Mouse (Mus musculus) cerebellum, postnatal 36 days (tissue): ENCODE results near the gene Ggact.

Experiments used
- DNase-seq, 2 experiments: peaks; one replicate each; pipeline ENCODE4 v3.0.0; 2021 to 2022; ENCODE audit warnings: mixed read lengths in 2 of 2

Ggact gene

GRCm38 (mm10) chr14:122898550-122898949 lies 15.0 kb downstream of the Ggact start:
- no peak for DNase-seq

DNA sequence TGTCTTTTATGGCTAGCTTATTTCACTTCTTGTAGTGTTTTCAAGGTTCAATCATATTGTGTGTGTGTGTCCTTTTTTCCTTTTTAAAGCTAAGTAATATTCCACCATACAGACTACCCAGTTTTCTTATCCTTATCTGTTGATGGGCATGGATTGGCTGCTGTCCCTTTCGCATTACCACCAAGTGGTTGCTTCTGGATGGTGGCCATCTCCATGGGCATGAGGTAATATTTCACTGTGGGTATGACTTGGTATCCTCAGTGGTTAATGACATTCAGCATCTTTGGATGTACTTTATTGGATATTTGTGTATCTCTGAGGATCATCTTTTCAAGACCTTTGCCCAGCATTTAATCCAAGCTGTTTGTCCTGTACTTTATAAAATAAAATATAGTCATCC lies 17.5 kb downstream of the Ggact start:
- DNase-seq = no peak

DNA sequence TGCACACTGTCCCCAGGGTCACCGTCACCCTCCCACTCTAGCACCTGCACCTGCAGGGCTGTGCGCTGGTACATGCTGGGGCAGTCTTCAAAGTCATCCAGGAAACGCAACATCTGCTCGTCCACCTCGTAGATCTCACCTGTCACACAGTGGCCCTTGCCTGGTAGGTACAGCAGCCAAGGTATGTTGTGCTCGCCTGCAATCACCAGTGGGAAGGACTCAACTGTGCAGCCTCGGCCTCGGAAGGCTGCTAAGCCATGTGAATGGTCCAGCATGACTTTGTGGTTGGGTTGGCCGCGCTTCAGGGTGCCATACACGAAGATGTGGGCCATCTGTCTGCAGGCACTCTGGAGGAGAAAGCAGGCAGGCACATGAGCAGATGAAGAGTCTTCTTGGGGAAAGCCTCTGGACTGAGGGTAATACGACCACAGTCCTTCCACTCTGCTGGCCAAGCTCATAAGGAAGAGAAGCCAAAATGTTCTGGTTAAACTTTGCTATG lies 22.0 kb downstream of the Ggact start:
- DNase-seq = no peak

GRCm38 (mm10) chr14:122888480-122888872 lies 25.1 kb downstream of the Ggact start:
- DNase-seq = peak in 1 of 2 experiments; percentile 32

- DNase-seq = no peak
Measured at GRCm38 (mm10) chr14:122887702-122888479, 25.7 kb downstream of the Ggact start.

- no peak for DNase-seq
Measured at GRCm38 (mm10) chr14:122887278-122887677, 26.3 kb downstream of the Ggact start.

GRCm38 (mm10) chr14:122885893-122886292 lies 27.7 kb downstream of the Ggact start:
- DNase-seq = peak; percentile 95 to 96

GRCm38 (mm10) chr14:122883821-122884584 lies 29.6 kb downstream of the Ggact start:
- DNase-seq = peak in 1 of 2 experiments; percentile 41

DNA sequence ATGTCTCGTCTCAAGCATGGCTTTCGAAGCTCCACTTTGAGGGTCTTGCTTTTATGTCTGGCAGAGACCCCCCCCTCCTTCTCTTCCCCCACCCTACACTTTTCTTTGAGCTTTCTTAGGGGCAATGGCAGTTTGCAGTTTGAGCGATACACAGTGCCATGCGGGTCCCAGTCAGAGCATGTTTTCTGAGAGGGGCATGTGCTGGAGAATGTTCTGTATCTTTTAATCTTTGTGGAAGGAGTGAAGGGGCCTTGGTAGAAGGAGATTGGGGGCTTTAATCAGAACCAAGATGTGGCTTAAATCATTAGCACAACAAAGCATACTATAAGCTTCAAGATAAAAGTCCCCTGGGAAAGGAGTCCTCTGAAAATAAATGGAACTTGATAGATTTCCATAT lies 30.1 kb downstream of the Ggact start:
- DNase-seq = no peak

GRCm38 (mm10) chr14:122882795-122883409 lies 30.7 kb downstream of the Ggact start:
- peak in 1 of 2 experiments; percentile 30 for DNase-seq

- no peak for DNase-seq
Measured at GRCm38 (mm10) chr14:122882201-122882639, 31.3 kb downstream of the Ggact start.

GRCm38 (mm10) chr14:122881699-122882098 lies 31.9 kb downstream of the Ggact start:
- peak in 1 of 2 experiments; percentile 16 for DNase-seq

DNA sequence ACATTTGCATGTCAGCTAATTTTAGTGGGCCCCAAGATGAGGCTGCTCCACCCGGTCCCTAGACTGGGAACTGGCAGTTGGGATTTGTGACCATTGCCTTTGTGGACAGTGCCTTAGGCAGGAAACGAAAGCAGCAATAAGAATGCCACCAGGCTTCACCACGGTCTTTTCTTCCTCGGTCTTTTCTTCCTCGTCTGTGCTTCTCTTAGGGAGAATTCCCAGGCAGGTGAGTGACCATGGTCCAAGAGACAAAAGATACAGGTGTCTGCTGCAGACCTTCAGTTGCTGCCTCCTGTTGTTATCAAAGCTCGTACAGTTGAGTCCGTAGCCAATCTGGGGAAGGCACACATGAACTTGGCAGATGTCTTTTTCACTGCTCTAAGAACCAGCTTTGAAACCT lies 33.3 kb downstream of the Ggact start:
- DNase-seq = peak in 1 of 2 experiments; percentile 48

DNA sequence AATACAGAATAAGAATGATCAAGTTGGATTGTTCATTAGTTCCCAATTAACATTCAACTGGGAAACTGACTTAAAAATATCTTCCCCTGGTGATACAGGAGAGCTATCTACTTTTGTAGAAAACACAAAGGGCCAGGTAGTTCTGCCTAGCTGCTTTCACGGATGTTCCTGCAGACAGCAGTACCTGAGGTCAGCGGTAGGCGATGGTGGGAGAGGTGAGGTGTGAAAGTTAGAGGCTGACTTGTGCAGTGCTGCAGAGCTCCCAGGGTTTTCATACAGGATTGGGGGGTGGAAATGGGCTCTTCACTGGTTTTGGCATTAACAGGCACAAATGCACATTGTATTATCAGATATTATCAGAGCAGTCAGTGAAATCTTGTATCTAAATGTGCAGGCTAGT lies 35.8 kb downstream of the Ggact start:
- DNase-seq = peak in 1 of 2 experiments; percentile 42

- DNase-seq = peak in 1 of 2 experiments; percentile 51
Measured at GRCm38 (mm10) chr14:122876723-122877122, 36.8 kb downstream of the Ggact start.

DNA sequence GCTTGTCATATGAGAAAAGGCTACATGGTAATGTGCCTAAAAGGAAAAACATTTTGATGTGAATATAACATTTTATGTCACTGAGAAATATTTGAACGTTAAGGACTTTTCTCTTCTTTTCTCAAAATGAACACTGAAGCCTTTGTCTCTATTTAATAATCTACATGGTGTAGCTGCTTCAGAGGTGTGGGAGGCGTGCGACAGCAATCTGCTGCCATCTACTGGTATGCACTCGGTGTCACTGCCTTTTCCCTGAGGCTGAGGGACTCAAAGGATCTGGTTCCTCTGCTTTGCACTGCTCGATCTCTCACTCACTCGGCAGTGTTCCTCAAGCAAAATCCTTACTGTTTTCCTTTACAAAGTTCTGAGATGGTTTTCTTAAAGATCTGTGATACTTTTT lies 37.4 kb downstream of the Ggact start:
- peak; percentile 88 to 90 for DNase-seq

DNA sequence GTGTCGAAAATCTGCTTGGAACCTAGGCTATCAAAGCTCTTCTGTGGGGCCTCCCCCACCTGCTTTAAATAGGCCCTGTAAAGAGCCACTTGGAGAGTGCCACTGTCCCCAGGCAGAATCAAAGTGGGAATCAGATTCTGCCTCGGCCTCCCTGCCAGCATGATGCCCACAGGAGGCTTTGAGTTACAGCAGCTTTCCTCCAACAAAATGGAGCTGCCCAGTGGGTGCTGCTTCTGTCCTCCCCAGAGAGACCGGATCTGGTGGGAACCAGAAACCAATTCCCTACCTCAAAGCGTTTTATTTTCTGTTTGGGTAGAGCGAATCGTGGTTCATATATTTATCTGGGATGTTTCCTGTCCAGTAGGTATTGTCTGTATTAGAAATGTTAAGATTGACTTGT lies 37.9 kb downstream of the Ggact start:
- peak in 1 of 2 experiments; percentile 51 for DNase-seq

DNA sequence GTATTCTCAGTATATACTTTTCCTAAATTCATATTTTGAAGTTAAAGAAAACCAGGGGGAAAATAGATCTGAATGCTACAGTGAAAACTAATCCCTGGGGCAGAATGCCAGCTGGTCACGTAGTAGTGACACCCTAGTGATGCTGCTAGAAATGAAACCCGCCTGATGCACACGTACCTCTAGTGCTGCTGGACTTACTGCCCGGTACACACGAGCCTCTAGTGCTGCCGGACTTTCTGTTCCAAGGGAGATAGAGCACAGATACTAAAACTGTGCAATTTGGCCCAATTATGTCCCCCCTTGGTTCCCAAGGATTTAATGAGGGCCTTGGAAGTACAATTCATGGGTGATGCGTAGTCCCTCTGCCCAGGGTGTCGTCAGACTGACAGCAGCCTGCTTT lies 38.5 kb downstream of the Ggact start:
- peak; percentile 48 to 51 for DNase-seq

DNA sequence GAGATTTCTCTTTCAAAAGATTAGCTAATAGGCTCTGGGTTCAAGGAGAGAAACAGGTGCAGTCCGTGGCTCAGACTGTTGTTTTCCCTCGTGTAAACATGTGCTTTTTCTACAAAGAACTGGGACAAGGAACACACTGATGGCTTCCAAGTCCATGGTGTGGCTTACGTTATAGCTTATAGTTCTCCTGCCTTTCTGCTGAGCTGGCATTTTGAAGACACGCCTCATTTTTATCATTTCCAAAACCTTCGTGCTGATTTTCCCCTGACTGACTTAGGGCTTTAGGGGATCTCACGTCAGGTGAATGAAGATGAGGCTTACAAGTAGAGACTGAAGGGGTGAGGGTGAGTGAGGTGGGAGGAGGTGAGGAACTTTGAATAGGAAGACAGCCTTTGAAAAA lies 40.9 kb downstream of the Ggact start:
- DNase-seq = no peak

GRCm38 (mm10) chr14:122871841-122872580 lies 41.5 kb downstream of the Ggact start:
- no peak for DNase-seq

- DNase-seq = no peak
Measured at GRCm38 (mm10) chr14:122869831-122870230, 43.7 kb downstream of the Ggact start.

DNA sequence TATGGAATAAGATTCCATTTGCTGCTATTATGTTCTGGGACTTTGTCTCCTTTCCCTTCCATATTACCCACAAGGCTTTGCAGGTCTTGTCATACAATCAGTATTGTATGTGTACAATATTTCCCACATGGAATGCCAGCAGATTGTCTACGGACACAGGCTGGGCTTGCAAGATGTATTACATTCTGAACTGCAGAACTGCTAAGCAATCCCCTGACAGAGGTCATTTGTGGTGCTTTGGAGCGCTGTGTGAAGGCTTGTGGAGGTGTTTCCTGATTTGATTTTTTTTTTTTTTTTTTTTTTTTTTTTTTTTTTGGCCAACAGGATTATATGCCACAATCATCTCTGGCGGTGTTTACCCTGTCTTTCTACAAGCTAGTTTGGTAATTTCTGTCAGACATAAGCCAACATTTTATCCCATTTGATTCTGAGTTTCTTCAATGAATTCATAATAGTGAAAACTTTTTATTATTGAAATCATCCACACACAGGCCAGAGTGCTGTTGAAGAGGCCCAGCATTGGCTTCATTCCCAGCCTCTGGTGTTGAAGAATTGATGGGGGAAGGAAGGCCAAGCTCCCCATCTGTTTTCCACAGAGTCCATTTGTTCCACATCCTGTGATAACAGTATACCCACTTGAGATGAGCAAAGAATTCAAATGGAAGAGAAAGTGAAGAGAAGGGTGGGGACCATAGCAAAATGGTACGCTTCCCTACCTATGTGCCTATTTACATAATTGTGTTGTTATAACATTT lies 45.8 kb downstream of the Ggact start:
- peak in 1 of 2 experiments; percentile 17 for DNase-seq
